Mouse (Mus musculus): Measurements from ENCODE around the gene Sgms2.

DNA sequence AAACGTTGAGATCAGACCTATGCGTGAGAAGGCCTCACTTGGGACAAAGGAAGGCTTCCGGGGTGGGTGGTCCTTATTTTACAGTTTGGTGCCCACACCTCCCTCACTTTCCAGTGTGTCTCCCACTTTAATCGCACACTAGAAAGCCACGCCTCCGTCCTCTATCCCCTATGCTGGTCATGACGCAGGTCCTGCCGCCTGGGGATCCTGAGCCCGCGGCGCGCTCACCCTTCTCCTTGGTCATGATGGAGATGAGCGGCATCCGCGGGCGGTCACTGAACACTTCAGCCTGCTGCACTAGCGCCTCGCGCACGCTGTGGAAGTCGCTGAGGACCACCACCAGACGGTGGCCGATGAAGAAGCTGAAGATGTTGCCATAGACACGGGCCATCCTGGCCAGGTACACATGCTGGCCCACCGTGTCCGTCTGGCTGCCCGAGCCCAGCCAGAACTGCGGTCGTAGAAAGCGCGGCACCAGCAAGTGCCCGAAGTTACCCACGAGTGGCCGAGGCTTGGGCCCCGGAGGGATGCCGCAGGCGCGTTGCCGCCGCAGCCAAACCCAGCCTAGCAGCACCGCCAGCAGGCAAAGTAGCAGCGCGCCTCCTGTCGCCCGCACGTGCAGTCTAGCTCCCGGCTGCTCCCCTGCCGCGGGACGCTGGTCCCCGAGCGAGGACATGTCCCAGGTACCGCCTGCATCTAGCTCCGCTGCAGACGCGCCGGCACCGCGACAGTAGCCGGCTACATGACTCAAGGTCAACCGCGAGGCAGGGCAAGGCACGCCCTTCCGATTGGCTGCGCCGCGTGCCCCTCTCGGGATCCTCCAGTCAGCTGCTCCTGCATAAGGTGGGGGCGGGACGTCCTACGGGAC lies 188.5 kb downstream of the Sgms2 start, which contains the start of gene Cyp2u1:
- TF ChIP-seq CTCF (IDR thresholded peaks at IDR 0.05) (peak; percentile 58), EP300 (IDR thresholded peaks at IDR 0.05) (no peak)

Data from lung, postnatal 0 days (tissue).